In the genomic region with DNA sequence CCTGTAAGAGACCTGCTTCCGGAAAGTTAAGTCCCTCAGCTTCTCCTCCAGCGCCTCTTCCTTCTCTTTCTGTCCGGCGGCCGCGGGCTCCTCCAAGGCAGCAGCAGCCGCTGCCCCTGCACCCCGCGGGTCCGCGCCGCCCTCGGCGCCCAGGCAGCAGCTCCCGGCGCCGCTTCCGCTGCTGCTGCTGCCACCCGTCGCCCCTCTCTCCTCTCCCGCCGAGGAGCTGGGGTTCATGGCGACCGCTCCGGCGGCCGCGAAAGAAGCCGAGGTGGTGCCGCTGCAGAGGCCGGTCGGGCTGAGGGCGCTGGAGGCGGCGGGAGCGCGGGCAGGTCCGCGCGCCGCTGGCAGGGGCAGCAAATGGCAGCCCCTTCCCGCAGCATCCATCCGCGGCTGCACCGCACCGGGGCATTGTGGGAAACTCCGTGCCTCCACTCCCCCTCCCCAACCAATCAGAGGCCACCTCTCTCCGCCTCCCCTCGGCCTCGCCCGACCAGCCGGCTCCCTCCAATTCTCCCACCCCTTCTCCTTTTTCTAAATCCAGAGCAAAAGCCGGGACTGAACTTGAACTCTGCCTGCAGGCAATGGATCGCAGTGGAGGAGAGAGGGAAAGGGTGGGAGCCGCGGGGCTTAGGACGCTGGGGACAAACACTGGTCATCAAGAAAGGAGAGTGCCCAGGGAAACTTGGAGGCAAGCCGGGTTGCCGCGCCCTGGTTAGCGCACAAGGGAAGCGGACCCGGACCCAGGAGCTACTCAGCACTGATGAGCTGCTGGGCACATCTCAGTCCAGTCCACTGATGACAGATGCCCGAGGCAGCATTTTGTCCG, we compare ENCODE assay signal across 9 mouse cellular contexts. TPM values are rescaled to one million over a fixed set of nuclear protein-coding genes. Genes with fewer than 3 reads are reported as not detected.
DNase-seq lines count a peak whose midpoint lies in the region; ATAC-seq lines count a peak whose summit lies in the region.
"Had no signal": no experiment of that assay in that cellular context is flagged by ENCODE, and none has a peak within 500 bp of the region (broad histone marks: within the 10 kb centered on the region; RNA-seq: fewer than 3 reads in every experiment).

A gene (minus strand): TSS at position 623 of the 829 bp plus-strand sequence.

- H3K9ac ChIP-seq in heart, embryonic 12.5 days: peak within 1 kb of the TSS; percentile 70
- no peak within 1 kb of the TSS for H3K9ac ChIP-seq in liver, embryonic 13.5 days

- peak within 1 kb of the TSS; percentile 100 for H3K4me2 ChIP-seq in heart, embryonic 12.5 days
- peak within 1 kb of the TSS; percentile 61 for H3K4me2 ChIP-seq in liver, embryonic 13.5 days

- H3K36me3 ChIP-seq in heart, embryonic 12.5 days: no peaks in the 10 kb centered on the region
- H3K36me3 ChIP-seq in liver, embryonic 13.5 days: no peaks in the 10 kb centered on the region

- H3K27ac ChIP-seq in heart, embryonic 12.5 days (ENCODE audit: poor library complexity, severe bottlenecking): no peak within 1 kb of the TSS
- no peak within 1 kb of the TSS for H3K27ac ChIP-seq in liver, embryonic 13.5 days

- ATAC-seq in heart, embryonic 12.5 days (ENCODE audit: insufficient number of reproducible peaks, low FRiP score): peak; percentile 25
- ATAC-seq in liver, embryonic 13.5 days (ENCODE audit: low read depth): no peak

- H3K27me3 ChIP-seq in heart, embryonic 12.5 days (replicated peaks): peaks cover 55% of the 10 kb centered on the region
- H3K27me3 ChIP-seq in liver, embryonic 13.5 days: peaks cover 60% of the 10 kb centered on the region

- H3K4me1 ChIP-seq in heart, embryonic 12.5 days (replicated peaks): peaks cover 22% of the 10 kb centered on the region
- peaks cover 6% of the 10 kb centered on the region; the same call in 1 of the 2 replicates for H3K4me1 ChIP-seq in liver, embryonic 13.5 days (replicated peaks)

- peak within 1 kb of the TSS; percentile 75 for H3K4me3 ChIP-seq in heart, embryonic 12.5 days
- peak within 1 kb of the TSS; percentile 46 for H3K4me3 ChIP-seq in liver, embryonic 13.5 days (replicated peaks)
- H3K4me3 ChIP-seq: erythroblast, embryonic 14.5 days had no signal

- 1% methylated on average over 65 of the region's 65 CpGs for WGBS in heart, embryonic 12.5 days
- WGBS in liver, embryonic 13.5 days (ENCODE audit: insufficient replicate concordance): under 1% methylated on average over 62 of the region's 65 CpGs

- no peaks in the 10 kb centered on the region for H3K9me3 ChIP-seq in heart, embryonic 12.5 days (replicated peaks)
- H3K9me3 ChIP-seq in liver, embryonic 13.5 days (replicated peaks): no peaks in the 10 kb centered on the region

- peak; percentile 41 for DNase-seq in urinary bladder, adult 2 months (ENCODE audit: low spot score)
- DNase-seq in urinary bladder, postnatal 10 days (ENCODE audit: low spot score): no peak
- peak; percentile 68 for DNase-seq in embryo, embryonic 10 days (ENCODE audit: low spot score)
- peak; percentile 47 to 57 for DNase-seq in kidney, postnatal 4 days
- no peak for DNase-seq in liver, embryonic 13.5 days
- peak; percentile 92 for DNase-seq in right cerebral cortex, adult 18-20 months
- DNase-seq in thymus, adult 18-20 months: no peak

RNA-seq across cellular contexts. Expression of the gene that starts here (rescaled TPM):
- polyA plus RNA-seq in urinary bladder, adult 2 months (2012; rRNA removed): 1.5 and 2.7 TPM in 2 replicates
- polyA plus RNA-seq in heart, embryonic 12.5 days (2016; fragmentation: Nextera tagmentation; extraction: Ambion mirVana): 0.84 and 0.86 TPM in 2 replicates
- polyA plus RNA-seq in liver, embryonic 13.5 days (2015; fragmentation: Nextera tagmentation; extraction: Ambion mirVana): 0.06 and 0.19 TPM in 2 replicates
- polyA plus RNA-seq: erythroblast, embryonic 14.5 days had no signal

Comparison
In these comparisons a context has a peak if more than half of its experiments do, and no peak if none do; other contexts are left out.
1. DNase-seq: peak in urinary bladder, adult 2 months (single experiment), embryo, embryonic 10 days (single experiment), kidney, postnatal 4 days (2 of 2) and right cerebral cortex, adult 18-20 months (single experiment); none in urinary bladder, postnatal 10 days (single experiment), liver, embryonic 13.5 days (single experiment) and thymus, adult 18-20 months (0 of 2).
2. Peak in ATAC-seq, H3K4me3 ChIP-seq, H3K9ac ChIP-seq and H3K4me2 ChIP-seq in heart, embryonic 12.5 days; RNA of the gene not detected or under 1 TPM.